Mouse (Mus musculus): ENCODE results near the gene Mov10. TPM values are rescaled to one million over a fixed set of nuclear protein-coding genes. Genes with fewer than 3 reads are reported as not detected.

Mov10 gene
- total and polyA plus RNA-seq, 3 experiments = 7.2 to 31.9 (median 18.4) TPM

DNA sequence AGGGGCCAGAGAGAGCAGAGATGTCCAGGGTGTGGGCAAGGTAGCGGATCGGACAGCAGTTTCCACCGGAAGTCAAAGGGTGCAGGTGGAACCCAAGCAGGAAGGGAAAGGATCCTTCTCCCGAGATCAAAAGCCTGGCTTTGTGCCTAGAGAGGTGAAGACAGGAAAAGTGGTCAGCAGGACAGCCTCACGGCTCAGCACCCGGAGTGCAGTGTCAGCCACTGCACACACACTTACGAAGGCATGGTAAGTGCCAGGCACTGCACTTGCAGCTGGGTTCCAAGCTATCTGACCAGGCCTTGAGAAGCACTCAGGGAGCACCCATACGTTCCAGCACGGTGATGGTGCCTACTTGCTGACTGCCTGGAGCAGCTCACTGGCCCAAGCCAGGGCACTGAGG lies 12.8 kb downstream of the Mov10 start:
- H3K36me3 ChIP-seq (replicated peaks in 1 of 2; ENCODE audit: control insufficient read depth in 1 of 2, insufficient read depth in 1 of 2, low read length in 1 of 2) = peaks cover 24 to 62% of the 10 kb centered on the region in 2 experiments
- in situ Hi-C loops (cut with MboI; ENCODE audit: low pct_ligation_motif_present, low pct_unique_long_range_greater_than_20kb, low sequenced_read_pairs) = no loop called here
- no peak overlapping the region for H3K4me2 ChIP-seq (ENCODE audit: insufficient read depth, low read depth, poor library complexity, severe bottlenecking)
- no peaks in the 10 kb centered on the region for H3K4me1 ChIP-seq (ENCODE audit: control insufficient read depth in 1 of 2, insufficient read depth in 2 of 2)
- H3K27ac ChIP-seq (ENCODE audit: insufficient read depth, low read depth) = no peak overlapping the region
- H3K9me3 ChIP-seq (replicated peaks; ENCODE audit: low read length) = no peaks in the 10 kb centered on the region
- no peak overlapping the region for H3K9ac ChIP-seq (ENCODE audit: insufficient read depth, low read depth)
- TF ChIP-seq USF2 (conservative IDR thresholded peaks at IDR 0.05; ENCODE audit: low read depth, low read length) (no peak), GABPA (IDR thresholded peaks at IDR 0.05; ENCODE audit: insufficient replicate concordance, low read depth, low read length) (no peak), POLR2A (IDR thresholded peaks at IDR 0.05; ENCODE audit: low read depth, low read length) (no peak)
- no peak for DNase-seq (ENCODE audit: extremely low read depth)
- H3K79me2 ChIP-seq (replicated peaks; ENCODE audit: control insufficient read depth, extremely low read depth, insufficient read depth, poor library complexity, severe bottlenecking) = no peaks in the 10 kb centered on the region
- no peak overlapping the region for H3K4me3 ChIP-seq (replicated peaks in 1 of 3; ENCODE audit: low read depth in 2 of 3, low read length in 2 of 3, poor library complexity in 1 of 3)
- dilution Hi-C loops (cut with MboI; ENCODE audit: extremely low pct_ligation_motif_present, extremely low pct_unique_long_range_greater_than_20kb, low sequenced_read_pairs) = no loop called here
- H3K27me3 ChIP-seq (replicated peaks) = no peaks in the 10 kb centered on the region

DNA sequence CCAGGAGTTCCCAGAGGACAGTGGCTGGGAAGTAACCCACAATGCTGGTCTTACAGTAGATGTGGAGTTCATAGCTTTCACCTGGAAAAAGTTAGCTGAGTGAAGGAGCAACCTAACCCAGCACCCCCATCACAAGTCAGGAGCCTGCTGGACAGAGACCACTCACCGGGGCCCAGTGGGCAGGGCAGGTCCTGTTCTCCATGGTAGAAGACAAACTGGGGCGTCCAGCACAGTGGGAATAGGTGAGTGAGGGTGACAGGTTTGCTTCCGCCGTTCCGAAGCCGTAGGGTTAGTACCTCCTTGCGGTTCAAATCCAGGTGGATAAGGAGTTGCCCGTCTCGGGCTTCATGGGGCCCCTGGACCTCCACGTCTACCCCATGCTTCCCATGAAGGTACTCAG lies 14.1 kb downstream of the Mov10 start:
- no peaks in the 10 kb centered on the region for H3K9me3 ChIP-seq (replicated peaks; ENCODE audit: low read length)
- H3K4me2 ChIP-seq (ENCODE audit: insufficient read depth, low read depth, poor library complexity, severe bottlenecking) = no peak overlapping the region
- H3K27ac ChIP-seq (ENCODE audit: insufficient read depth, low read depth) = no peak overlapping the region
- DNase-seq (ENCODE audit: extremely low read depth) = no peak
- dilution Hi-C loops (cut with MboI; ENCODE audit: extremely low pct_ligation_motif_present, extremely low pct_unique_long_range_greater_than_20kb, low sequenced_read_pairs) = no loop called here
- peaks cover 36 to 74% of the 10 kb centered on the region in 2 experiments for H3K36me3 ChIP-seq (replicated peaks in 1 of 2; ENCODE audit: control insufficient read depth in 1 of 2, insufficient read depth in 1 of 2, low read length in 1 of 2)
- no peak overlapping the region for H3K9ac ChIP-seq (ENCODE audit: insufficient read depth, low read depth)
- no peaks in the 10 kb centered on the region for H3K27me3 ChIP-seq (replicated peaks)
- in situ Hi-C loops (cut with MboI; ENCODE audit: low pct_ligation_motif_present, low pct_unique_long_range_greater_than_20kb, low sequenced_read_pairs) = no loop called here
- no peak overlapping the region for H3K4me3 ChIP-seq (replicated peaks in 1 of 3; ENCODE audit: low read depth in 2 of 3, low read length in 2 of 3, poor library complexity in 1 of 3)
- TF ChIP-seq MYC (IDR thresholded peaks at IDR 0.05; ENCODE audit: low read depth, low read length) (no peak), PAX5 (IDR thresholded peaks at IDR 0.05; ENCODE audit: low read length) (no peak), ELF1 (IDR thresholded peaks at IDR 0.05; ENCODE audit: low read depth, low read length) (no peak), HCFC1 (IDR thresholded peaks at IDR 0.05; ENCODE audit: low read depth, low read length) (no peak), UBTF (IDR thresholded peaks at IDR 0.05; ENCODE audit: low read depth, low read length) (no peak), ZC3H11A (IDR thresholded peaks at IDR 0.05; ENCODE audit: low read depth, low read length) (no peak), SIN3A (IDR thresholded peaks at IDR 0.05; ENCODE audit: low read length) (no peak), RAD21 (IDR thresholded peaks at IDR 0.05; ENCODE audit: low read depth, low read length) (no peak), ZKSCAN1 (IDR thresholded peaks at IDR 0.05; ENCODE audit: borderline replicate concordance, low read depth, low read length) (no peak), NELFE (IDR thresholded peaks at IDR 0.05; ENCODE audit: low read depth, low read length) (no peak), ETS1 (conservative IDR thresholded peaks at IDR 0.05; ENCODE audit: low read depth, low read length) (no peak), ZNF384 (IDR thresholded peaks at IDR 0.05; ENCODE audit: low read depth, low read length) (no peak), IRF4 (IDR thresholded peaks at IDR 0.05; ENCODE audit: low read depth, low read length) (no peak), USF2 (conservative IDR thresholded peaks at IDR 0.05; ENCODE audit: low read depth, low read length) (no peak)
- no peaks in the 10 kb centered on the region for H3K4me1 ChIP-seq (ENCODE audit: control insufficient read depth in 1 of 2, insufficient read depth in 2 of 2)
- no peaks in the 10 kb centered on the region for H3K79me2 ChIP-seq (replicated peaks; ENCODE audit: control insufficient read depth, extremely low read depth, insufficient read depth, poor library complexity, severe bottlenecking)
